Mouse (Mus musculus): ENCODE results near the gene Sparc. TPM values are rescaled to one million over a fixed set of nuclear protein-coding genes. Genes with fewer than 3 reads are reported as not detected.

The Sparc gene
- total RNA-seq, 2 experiments from 2014 or later: 177 to 202 TPM

- no peak overlapping the region for H3K4me3 ChIP-seq
- intact Hi-C loops (cut with DNase I): no loop called here
- DNase-seq (ENCODE audit: extremely low spot score in 1 of 2, low spot score in 2 of 2): no peak
- H3K27ac ChIP-seq: no peak overlapping the region
- TF ChIP-seq CTCF (IDR thresholded peaks at IDR 0.05): no peak
Measured at GRCm38 (mm10) chr11:55415036-55415704, 7.8 kb downstream of the Sparc start.

GRCm38 (mm10) chr11:55414314-55414713, 8.7 kb downstream of the Sparc start:
- no peak overlapping the region for H3K4me3 ChIP-seq
- DNase-seq (ENCODE audit: extremely low spot score in 1 of 2, low spot score in 2 of 2): no peak
- no peak overlapping the region for H3K27ac ChIP-seq
- TF ChIP-seq CTCF (IDR thresholded peaks at IDR 0.05): no peak
- intact Hi-C loops (cut with DNase I): no loop called here

GRCm38 (mm10) chr11:55413416-55413796, 9.6 kb downstream of the Sparc start:
- intact Hi-C loops (cut with DNase I): no loop called here
- no peak overlapping the region for H3K4me3 ChIP-seq
- no peak overlapping the region for H3K27ac ChIP-seq
- no peak for DNase-seq (ENCODE audit: extremely low spot score in 1 of 2, low spot score in 2 of 2)
- TF ChIP-seq CTCF (IDR thresholded peaks at IDR 0.05): no peak

- intact Hi-C loops (cut with DNase I): no loop called here
- H3K4me3 ChIP-seq: no peak overlapping the region
- DNase-seq (ENCODE audit: extremely low spot score in 1 of 2, low spot score in 2 of 2): no peak
- no peak overlapping the region for H3K27ac ChIP-seq
- no peak for TF ChIP-seq CTCF (IDR thresholded peaks at IDR 0.05)
Measured at GRCm38 (mm10) chr11:55412680-55413415, 10.1 kb downstream of the Sparc start.

GRCm38 (mm10) chr11:55412034-55412433, 10.9 kb downstream of the Sparc start:
- Histone ChIP-seq H3K4me3 (no peak overlapping the region), H3K27ac (no peak overlapping the region)
- intact Hi-C loops (cut with DNase I): no loop called here
- DNase-seq (ENCODE audit: extremely low spot score in 1 of 2, low spot score in 2 of 2): no peak
- TF ChIP-seq CTCF (IDR thresholded peaks at IDR 0.05): no peak

DNA sequence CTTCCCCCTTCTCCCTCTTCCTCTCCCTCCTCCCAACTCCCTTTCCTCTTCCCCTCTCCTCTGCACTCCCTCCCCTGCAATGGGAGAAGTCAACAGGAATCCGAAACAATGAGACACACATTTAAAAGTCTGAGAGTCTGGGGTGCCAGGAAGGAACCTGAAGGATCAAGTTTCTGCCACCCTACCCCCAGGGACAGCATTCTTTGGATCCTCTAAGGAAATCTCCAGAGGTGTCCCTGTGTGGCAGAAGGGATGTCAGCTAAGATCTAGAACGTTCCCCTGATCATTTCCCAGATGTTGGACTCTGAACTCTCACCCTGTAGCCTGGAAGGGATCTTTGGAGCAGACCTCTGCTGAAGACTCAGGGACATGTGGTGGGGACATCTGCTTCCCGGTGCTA, 12.5 kb downstream of the Sparc start:
- Histone ChIP-seq H3K27ac (no peak overlapping the region; the same call in 1 of the 2 replicates), H3K4me3 (no peak overlapping the region)
- no peak for DNase-seq (ENCODE audit: extremely low spot score in 1 of 2, low spot score in 2 of 2)
- TF ChIP-seq CTCF (IDR thresholded peaks at IDR 0.05): no peak
- intact Hi-C loops (cut with DNase I): no loop called here

GRCm38 (mm10) chr11:55410005-55410404, 13.0 kb downstream of the Sparc start:
- intact Hi-C loops (cut with DNase I): no loop called here
- no peak for DNase-seq (ENCODE audit: extremely low spot score in 1 of 2, low spot score in 2 of 2)
- Histone ChIP-seq H3K27ac (no peak overlapping the region), H3K4me3 (no peak overlapping the region)
- TF ChIP-seq CTCF (IDR thresholded peaks at IDR 0.05): no peak

- Histone ChIP-seq H3K27ac (no peak overlapping the region), H3K4me3 (no peak overlapping the region)
- intact Hi-C loops (cut with DNase I): no loop called here
- no peak for DNase-seq (ENCODE audit: extremely low spot score in 1 of 2, low spot score in 2 of 2)
- no peak for TF ChIP-seq CTCF (IDR thresholded peaks at IDR 0.05)
Measured at GRCm38 (mm10) chr11:55407133-55407532, 15.8 kb downstream of the Sparc start.

DNA sequence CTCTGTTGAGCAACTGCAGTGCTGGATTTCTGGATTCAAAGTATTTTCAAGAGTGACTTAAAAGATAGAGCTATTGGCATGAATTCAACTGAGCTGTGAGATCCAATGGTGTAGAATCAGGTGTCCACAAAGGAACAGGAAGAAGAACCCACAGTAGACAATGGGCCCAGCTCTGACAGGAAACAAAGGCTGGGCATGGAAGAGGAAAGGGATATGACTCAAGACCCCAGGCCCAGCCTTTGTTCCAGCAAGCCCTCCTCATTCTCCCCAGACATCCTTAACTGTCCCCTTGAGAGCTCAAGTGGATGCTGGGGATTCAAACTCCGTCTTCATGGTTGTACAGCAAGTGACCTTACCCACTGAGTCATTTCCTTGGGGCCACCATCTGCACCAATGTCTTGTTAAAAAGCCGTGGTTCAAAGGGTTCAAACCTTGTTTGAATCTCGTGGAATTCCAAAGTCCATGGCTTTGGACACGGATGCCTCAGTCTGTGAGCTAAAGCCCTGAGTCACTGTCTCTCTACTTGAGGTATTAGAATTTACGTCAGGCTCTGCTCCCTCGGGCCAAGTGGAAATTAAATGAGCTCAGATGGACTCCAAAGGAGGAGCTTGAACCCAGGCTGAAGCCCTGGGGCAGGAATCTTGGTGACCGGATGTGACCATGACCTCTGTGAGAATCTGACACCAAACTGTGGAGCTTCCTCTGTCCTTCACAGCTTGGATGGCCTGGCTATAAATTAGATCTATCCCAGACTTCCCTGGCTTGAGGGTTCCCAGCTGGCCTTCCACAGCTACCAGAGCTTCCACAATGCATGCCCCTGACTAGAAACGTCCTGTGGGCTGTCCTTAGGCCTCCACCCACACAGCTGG, 17.1 kb downstream of the Sparc start:
- no peak overlapping the region for H3K4me3 ChIP-seq
- intact Hi-C loops (cut with DNase I): no loop called here
- no peak for TF ChIP-seq CTCF (IDR thresholded peaks at IDR 0.05)
- H3K27ac ChIP-seq: peak overlapping the region; percentile 28
- DNase-seq (ENCODE audit: extremely low spot score in 1 of 2, low spot score in 2 of 2): no peak

DNA sequence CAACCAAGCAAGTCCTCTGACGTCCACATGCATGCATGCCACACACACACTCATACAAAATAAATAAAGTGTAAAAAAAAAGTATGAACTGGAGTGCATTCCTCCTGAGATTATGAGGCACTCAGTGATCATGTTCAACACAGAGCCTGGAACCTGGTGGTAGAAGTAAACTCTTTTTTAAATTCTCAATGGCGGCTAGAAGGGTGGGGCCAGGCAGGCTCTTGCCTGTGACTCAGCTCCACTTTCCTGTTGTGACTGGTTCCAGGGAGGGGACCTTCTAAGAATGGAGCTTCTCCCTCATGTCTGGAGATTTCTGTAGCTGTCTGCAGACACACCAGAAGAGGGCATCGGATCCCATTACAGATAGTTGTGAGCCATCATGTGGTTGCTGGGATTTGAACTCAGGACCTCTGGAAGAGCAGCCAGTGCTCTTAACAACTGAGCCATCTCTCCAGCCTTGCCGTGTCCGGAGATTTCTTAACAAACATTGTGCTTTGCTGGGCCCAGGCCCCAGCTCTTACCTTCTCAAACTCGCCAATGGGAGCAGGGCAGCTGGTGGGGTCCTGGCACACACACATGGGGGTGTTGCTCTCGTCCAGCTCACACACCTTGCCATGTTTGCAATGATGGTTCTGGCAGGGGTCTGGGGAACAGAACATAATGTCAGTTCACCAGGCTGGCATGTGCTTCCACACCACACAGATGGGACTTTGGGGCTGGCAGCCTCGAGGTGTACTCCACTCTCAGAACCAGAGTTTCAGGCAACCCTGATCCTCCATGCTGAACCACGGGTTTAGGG, 18.1 kb downstream of the Sparc start:
- no peak overlapping the region for H3K27ac ChIP-seq
- H3K4me3 ChIP-seq: no peak overlapping the region
- intact Hi-C loops (cut with DNase I): no loop called here
- no peak; the same call in 1 of the 2 replicates for TF ChIP-seq CTCF (IDR thresholded peaks at IDR 0.05)
- DNase-seq (ENCODE audit: extremely low spot score in 1 of 2, low spot score in 2 of 2): no peak

GRCm38 (mm10) chr11:55400863-55401262, 22.1 kb downstream of the Sparc start:
- no peak for TF ChIP-seq CTCF (IDR thresholded peaks at IDR 0.05)
- no peak for DNase-seq (ENCODE audit: extremely low spot score in 1 of 2, low spot score in 2 of 2)
- H3K27ac ChIP-seq: no peak overlapping the region
- intact Hi-C loops (cut with DNase I): no loop called here
- no peak overlapping the region for H3K4me3 ChIP-seq

All from left cerebral cortex, adult 2 months (tissue).